8 mouse cellular contexts compared by ENCODE assay signal in the genomic region with DNA sequence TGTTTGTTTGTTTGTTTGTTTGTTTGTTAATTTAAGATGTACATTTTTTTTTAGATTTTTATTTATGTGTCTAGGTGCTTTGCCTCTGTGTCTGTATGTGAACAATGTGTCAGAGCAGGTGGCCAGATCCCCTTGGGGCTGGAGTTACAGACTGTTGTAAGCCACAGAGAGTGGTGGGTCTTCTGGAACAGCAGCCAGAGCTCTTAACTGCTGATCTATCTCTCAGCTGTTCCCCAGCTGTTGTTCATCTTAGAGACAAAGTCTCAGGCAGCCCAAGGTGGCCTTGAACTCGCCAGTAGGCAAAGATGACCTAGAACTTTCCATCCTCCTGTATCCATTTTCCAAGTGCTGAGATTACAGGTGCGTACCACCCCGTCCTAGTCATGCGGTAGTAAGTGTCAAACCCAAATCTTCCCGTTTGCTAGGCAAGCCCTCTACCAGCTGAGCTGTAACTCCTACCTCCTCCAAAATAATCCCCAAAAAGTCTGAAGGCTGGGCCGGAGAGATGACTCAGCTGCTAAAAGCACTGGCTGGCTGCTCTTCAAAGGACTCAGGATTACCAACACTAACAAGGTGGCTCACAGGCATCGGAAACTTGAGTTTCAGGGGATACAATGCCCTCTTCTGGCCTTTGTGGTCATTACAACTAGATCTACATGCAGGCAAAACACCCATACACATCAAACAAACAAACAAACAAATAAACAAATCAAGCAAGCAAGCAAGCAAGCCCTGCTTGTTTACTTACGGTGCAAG. TPM values are rescaled to one million over a fixed set of nuclear protein-coding genes. Genes with fewer than 3 reads are reported as not detected.
A peak's percentile ranks its signal among the peaks of the same experiment; 100 is the strongest.
DNase-seq lines count a peak whose midpoint lies in the region; ATAC-seq lines count a peak whose summit lies in the region.

No protein-coding gene starts in this region.

- peak; percentile 83 for ATAC-seq in activated CD4-positive, CD25-positive, alpha-beta regulatory T cell, adult 4 months
- ATAC-seq in common myeloid progenitor, adult 5-6 weeks (replicated peaks; ENCODE audit: low read depth, poor library complexity, severe bottlenecking): peak; percentile 89
- peak; percentile 81 for ATAC-seq in monocyte, adult 5-6 weeks (replicated peaks; ENCODE audit: insufficient number of reproducible peaks, low FRiP score, low TSS enrichment, poor library complexity, severe bottlenecking)

- intact Hi-C loops in heart, postnatal 10 days (cut with DNase I): loop anchor here (1.0 kb wide), 1 partner anchor 47 kb away; no protein-coding TSS in a partner anchor

- peak; percentile 56 for DNase-seq in ovary, postnatal 14 days (ENCODE audit: low spot score)
- DNase-seq in ovary, adult 18-20 months (ENCODE audit: low spot score): no peak
- DNase-seq in heart, postnatal 10 days: peak; percentile 75 to 86
- DNase-seq in left cerebral cortex, adult 18-20 months (ENCODE audit: low spot score in 2 of 2): peak; percentile 73 to 80
- peak; percentile 84 for DNase-seq in thymus, postnatal 0 days (ENCODE audit: low spot score)

RNA-seq across cellular contexts. Expression of gene Stau1, which starts 8.2 kb away (rescaled TPM):
- polyA plus RNA-seq in activated CD4-positive, CD25-positive, alpha-beta regulatory T cell, adult 4 months (2017; shearing (Covaris generic)): 10 to 100 TPM; 36.2 to 42.2 TPM
- total RNA-seq in common myeloid progenitor, adult 5-6 weeks (2017): 31.3 and 56.3 TPM in 2 replicates
- 10 to 100 TPM; 54.2 TPM for total RNA-seq in heart, postnatal 10 days (2021)
- 10 to 100 TPM; 71.0 to 73.2 TPM for total RNA-seq in left cerebral cortex, adult 18-20 months (2021)
- total RNA-seq in monocyte, adult 5-6 weeks (2017): 48.5 to 62.6 TPM (median 52.8 TPM) in 3 replicates
- polyA plus RNA-seq in thymus, postnatal 0 days (2015; fragmentation: Nextera tagmentation; extraction: Ambion mirVana): 44.0 and 44.8 TPM in 2 replicates

RNA-seq across cellular contexts. Expression of gene Ddx27, which starts 10.7 kb away (rescaled TPM):
- 10 to 100 TPM; 29.8 to 39.5 TPM for polyA plus RNA-seq in activated CD4-positive, CD25-positive, alpha-beta regulatory T cell, adult 4 months (2017; shearing (Covaris generic))
- 117 and 123 TPM in 2 replicates for total RNA-seq in common myeloid progenitor, adult 5-6 weeks (2017)
- total RNA-seq in heart, postnatal 10 days (2021): 10 to 100 TPM; 17.5 to 18.3 TPM
- 10 to 100 TPM; 27.8 to 28.6 TPM for total RNA-seq in left cerebral cortex, adult 18-20 months (2021)
- 80.0 to 90.5 TPM (median 85.6 TPM) in 3 replicates for total RNA-seq in monocyte, adult 5-6 weeks (2017)
- polyA plus RNA-seq in thymus, postnatal 0 days (2015; fragmentation: Nextera tagmentation; extraction: Ambion mirVana): 51.6 and 56.4 TPM in 2 replicates

RNA-seq across cellular contexts. Expression of gene Znfx1, which starts 58.5 kb away (rescaled TPM):
- 10 to 100 TPM; 18.5 to 26.0 TPM for polyA plus RNA-seq in activated CD4-positive, CD25-positive, alpha-beta regulatory T cell, adult 4 months (2017; shearing (Covaris generic))
- 15.9 and 18.0 TPM in 2 replicates for total RNA-seq in common myeloid progenitor, adult 5-6 weeks (2017)
- total RNA-seq in heart, postnatal 10 days (2021): 10 to 100 TPM; 29.0 to 31.3 TPM
- total RNA-seq in left cerebral cortex, adult 18-20 months (2021): 10 to 100 TPM; 77.2 to 78.9 TPM
- 25.0 to 58.3 TPM (median 29.7 TPM) in 3 replicates for total RNA-seq in monocyte, adult 5-6 weeks (2017)
- polyA plus RNA-seq in thymus, postnatal 0 days (2015; fragmentation: Nextera tagmentation; extraction: Ambion mirVana): 10.5 TPM in 2 replicates
